Mouse (Mus musculus): ENCODE results near the gene Olfr1411.
A peak's percentile ranks its signal among the peaks of the same experiment; 100 is the strongest.

Olfr1411 gene

GRCm38 (mm10) chr1:92594111-92594510 lies at the start of gene Olfr1411:
TSS of gene Olfr1411 (plus strand) at chr1:92594411.
- DNase-seq (ENCODE audit: extremely low spot score, low read depth, low spot score) = no peak

GRCm38 (mm10) chr1:92545929-92546328 lies 48.3 kb upstream of the Olfr1411 start:
- DNase-seq (ENCODE audit: extremely low spot score, low read depth, low spot score) = no peak

- DNase-seq (ENCODE audit: extremely low spot score, low read depth, low spot score) = no peak
Measured at GRCm38 (mm10) chr1:92571022-92571421, 23.2 kb upstream of the Olfr1411 start, which contains the start of gene Olfr1413. TSS of gene Olfr1413 (plus strand) at chr1:92571322.

GRCm38 (mm10) chr1:92585479-92585878 lies 8.7 kb upstream of the Olfr1411 start, which contains the start of gene Olfr1412:
TSS of gene Olfr1412 (plus strand) at chr1:92585779.
- DNase-seq (ENCODE audit: extremely low spot score, low read depth, low spot score) = no peak

- no peak for DNase-seq (ENCODE audit: extremely low spot score, low read depth, low spot score)
Measured at GRCm38 (mm10) chr1:92596019-92596418, 1.8 kb downstream of the Olfr1411 start.

- no peak for DNase-seq (ENCODE audit: extremely low spot score, low read depth, low spot score)
Measured at GRCm38 (mm10) chr1:92605482-92605881, 11.3 kb downstream of the Olfr1411 start, which contains the start of gene Olfr1410. TSS of gene Olfr1410 (plus strand) at chr1:92605782.

- DNase-seq (ENCODE audit: extremely low spot score, low read depth, low spot score) = no peak
Measured at GRCm38 (mm10) chr1:92607711-92608110, 13.5 kb downstream of the Olfr1411 start.

GRCm38 (mm10) chr1:92611008-92611407 lies 16.8 kb downstream of the Olfr1411 start:
- peak; percentile 56 for DNase-seq (ENCODE audit: extremely low spot score, low read depth, low spot score)

GRCm38 (mm10) chr1:92613175-92613574 lies 19.0 kb downstream of the Olfr1411 start:
- no peak for DNase-seq (ENCODE audit: extremely low spot score, low read depth, low spot score)

- DNase-seq (ENCODE audit: extremely low spot score, low read depth, low spot score) = no peak
Measured at GRCm38 (mm10) chr1:92614516-92614915, 20.3 kb downstream of the Olfr1411 start.

GRCm38 (mm10) chr1:92616046-92616445 lies 21.8 kb downstream of the Olfr1411 start:
- DNase-seq (ENCODE audit: extremely low spot score, low read depth, low spot score) = no peak

GRCm38 (mm10) chr1:92617488-92617887 lies 23.3 kb downstream of the Olfr1411 start, which contains the start of gene Olfr12:
TSS of gene Olfr12 (plus strand) at chr1:92617788.
- no peak for DNase-seq (ENCODE audit: extremely low spot score, low read depth, low spot score)

GRCm38 (mm10) chr1:92618360-92618759 lies 24.1 kb downstream of the Olfr1411 start:
- no peak for DNase-seq (ENCODE audit: extremely low spot score, low read depth, low spot score)

- DNase-seq (ENCODE audit: extremely low spot score, low read depth, low spot score) = no peak
Measured at GRCm38 (mm10) chr1:92628227-92628626, 34.0 kb downstream of the Olfr1411 start.

- DNase-seq (ENCODE audit: extremely low spot score, low read depth, low spot score) = no peak
Measured at GRCm38 (mm10) chr1:92632196-92632595, 38.0 kb downstream of the Olfr1411 start.

GRCm38 (mm10) chr1:92632948-92633347 lies 38.7 kb downstream of the Olfr1411 start:
- no peak for DNase-seq (ENCODE audit: extremely low spot score, low read depth, low spot score)

GRCm38 (mm10) chr1:92633726-92634125 lies 39.5 kb downstream of the Olfr1411 start:
- DNase-seq (ENCODE audit: extremely low spot score, low read depth, low spot score) = no peak

- DNase-seq (ENCODE audit: extremely low spot score, low read depth, low spot score) = no peak
Measured at GRCm38 (mm10) chr1:92634569-92634968, 40.4 kb downstream of the Olfr1411 start.

GRCm38 (mm10) chr1:92634976-92635599 lies 40.9 kb downstream of the Olfr1411 start:
- DNase-seq (ENCODE audit: extremely low spot score, low read depth, low spot score) = no peak

- no peak for DNase-seq (ENCODE audit: extremely low spot score, low read depth, low spot score)
Measured at GRCm38 (mm10) chr1:92636015-92636414, 41.8 kb downstream of the Olfr1411 start.

- no peak for DNase-seq (ENCODE audit: extremely low spot score, low read depth, low spot score)
Measured at GRCm38 (mm10) chr1:92636676-92637075, 42.5 kb downstream of the Olfr1411 start.

GRCm38 (mm10) chr1:92637501-92638172 lies 43.4 kb downstream of the Olfr1411 start:
- DNase-seq (ENCODE audit: extremely low spot score, low read depth, low spot score) = no peak
